Mouse (Mus musculus) C2C12 (cell line): ENCODE data around the gene Col18a1. TPM values are rescaled to one million over a fixed set of nuclear protein-coding genes. Genes with fewer than 3 reads are reported as not detected.

ENCODE experiments used
- H3K27me3 ChIP-seq: one replicate; pipeline ENCODE4 v1.6.1; 2011; ENCODE audit not compliant: control insufficient read depth, insufficient read depth, insufficient read length
- H3K36me3 ChIP-seq: one replicate; pipeline ENCODE4 v1.6.1; 2011; ENCODE audit not compliant: control insufficient read depth, insufficient read depth
- H3K4me3 ChIP-seq: one replicate; pipeline ENCODE4 v1.5.1; 2011; ENCODE audit warnings: mild to moderate bottlenecking, control low read depth; ENCODE audit not compliant: poor library complexity, insufficient read depth, severe bottlenecking
- H3K79me2 ChIP-seq: one replicate; pipeline ENCODE4 v1.6.1; 2011; ENCODE audit not compliant: control insufficient read depth, insufficient read depth
- H3K79me3 ChIP-seq: one replicate; pipeline ENCODE4 v1.6.1; 2011; ENCODE audit warnings: low read depth, control low read depth
- H3ac ChIP-seq: one replicate; pipeline ENCODE3; 2011; ENCODE audit warnings: low read depth; ENCODE audit not compliant: control insufficient read depth, insufficient read length
- CEBPB ChIP-seq: IDR thresholded peaks from one replicate; pipeline ENCODE4 v1.6.1; 2011; ENCODE audit warnings: low read depth, mild to moderate bottlenecking, control low read depth, moderate library complexity
- CTCF ChIP-seq: IDR thresholded peaks from one replicate; pipeline ENCODE4 v1.5.1; 2011; ENCODE audit not compliant: control insufficient read depth, insufficient read depth, insufficient read length
- FOSL1 ChIP-seq: IDR thresholded peaks from one replicate; pipeline ENCODE4 v1.8.0; 2011; ENCODE audit warnings: mild to moderate bottlenecking, low read length; ENCODE audit not compliant: poor library complexity, insufficient read depth, severe bottlenecking
- MAX ChIP-seq: IDR thresholded peaks from one replicate; pipeline ENCODE4 v1.6.1; 2011; ENCODE audit warnings: mild to moderate bottlenecking, control low read depth
- MYOD1 ChIP-seq: IDR thresholded peaks from one replicate; pipeline ENCODE4 v1.6.1; 2011; ENCODE audit warnings: low read depth; ENCODE audit not compliant: control insufficient read depth, insufficient read length
- MYOG ChIP-seq: IDR thresholded peaks from one replicate; pipeline ENCODE4 v1.6.1; 2011; ENCODE audit not compliant: control insufficient read depth, insufficient read length; ENCODE audit errors: extremely low read depth
- USF1 ChIP-seq: IDR thresholded peaks from one replicate; pipeline ENCODE4 v1.6.1; 2011; ENCODE audit warnings: low read depth, mild to moderate bottlenecking, control low read depth, moderate library complexity
- polyA plus RNA-seq: library from polyadenylated mRNA; unstranded; fragments of >200 nt; fragmentation: generic; extraction: Trizol; gene quantifications from one replicate; pipeline ENCODE4 v1.2.1, GENCODE M21; 2012; ENCODE audit warnings: missing spikeins

Gene Col18a1
- polyA plus RNA-seq, 1 experiment: 177 TPM

GRCm38 (mm10) chr10:77016499-77016898 lies 149.8 kb downstream of the Col18a1 start:
- Histone ChIP-seq H3K27me3 (no peaks in the 10 kb centered on the region), H3K79me3 (no peaks in the 10 kb centered on the region), H3ac (no peak overlapping the region), H3K79me2 (no peaks in the 10 kb centered on the region), H3K36me3 (no peaks in the 10 kb centered on the region), H3K4me3 (no peak overlapping the region)
- TF ChIP-seq CEBPB: no peak
- TF ChIP-seq MAX: no peak
- no peak for TF ChIP-seq MYOG
- TF ChIP-seq MYOD1: no peak
- no peak for TF ChIP-seq CTCF
- TF ChIP-seq FOSL1: no peak
- no peak for TF ChIP-seq USF1

- H3K79me2 ChIP-seq: no peaks in the 10 kb centered on the region
- TF ChIP-seq MYOG (no peak), CEBPB (peak; percentile 56)
- H3ac ChIP-seq: no peak overlapping the region
- H3K36me3 ChIP-seq: no peaks in the 10 kb centered on the region
- no peaks in the 10 kb centered on the region for H3K27me3 ChIP-seq
- no peaks in the 10 kb centered on the region for H3K79me3 ChIP-seq
- H3K4me3 ChIP-seq: no peak overlapping the region
These were observed 150.3 kb downstream of the Col18a1 start for GRCm38 (mm10) chr10:77016080-77016479.

GRCm38 (mm10) chr10:77011681-77012080 lies 154.7 kb downstream of the Col18a1 start:
- Histone ChIP-seq H3K27me3 (no peaks in the 10 kb centered on the region), H3K79me3 (no peaks in the 10 kb centered on the region), H3K79me2 (no peaks in the 10 kb centered on the region), H3K4me3 (no peak overlapping the region), H3K36me3 (no peaks in the 10 kb centered on the region), H3ac (no peak overlapping the region)
- TF ChIP-seq CTCF: no peak
- no peak for TF ChIP-seq MYOD1
- TF ChIP-seq CEBPB: no peak
- no peak for TF ChIP-seq USF1
- no peak for TF ChIP-seq FOSL1
- no peak for TF ChIP-seq MAX
- no peak for TF ChIP-seq MYOG

- Histone ChIP-seq H3K36me3 (no peaks in the 10 kb centered on the region), H3K79me3 (no peaks in the 10 kb centered on the region), H3K79me2 (no peaks in the 10 kb centered on the region), H3ac (no peak overlapping the region), H3K4me3 (no peak overlapping the region), H3K27me3 (no peaks in the 10 kb centered on the region)
- TF ChIP-seq USF1 (no peak), MAX (no peak), FOSL1 (no peak), CTCF (no peak), MYOD1 (no peak), CEBPB (no peak), MYOG (no peak)
These were observed 157.7 kb downstream of the Col18a1 start for GRCm38 (mm10) chr10:77008698-77009097.

GRCm38 (mm10) chr10:77008109-77008561 lies 158.2 kb downstream of the Col18a1 start:
- no peak overlapping the region for H3ac ChIP-seq
- no peaks in the 10 kb centered on the region for H3K79me2 ChIP-seq
- no peak overlapping the region for H3K4me3 ChIP-seq

GRCm38 (mm10) chr10:77007433-77008108 lies 158.8 kb downstream of the Col18a1 start:
- no peak for TF ChIP-seq FOSL1
- TF ChIP-seq MYOD1: no peak
- TF ChIP-seq MAX: no peak
- no peak for TF ChIP-seq CTCF
- no peak for TF ChIP-seq MYOG
- TF ChIP-seq USF1: no peak
- H3K36me3 ChIP-seq: no peaks in the 10 kb centered on the region
- H3K27me3 ChIP-seq: no peaks in the 10 kb centered on the region
- H3K4me3 ChIP-seq: no peak overlapping the region
- no peak overlapping the region for H3ac ChIP-seq
- H3K79me2 ChIP-seq: no peaks in the 10 kb centered on the region
- no peaks in the 10 kb centered on the region for H3K79me3 ChIP-seq

More at GRCm38 (mm10) chr10:77008109-77008561, 158.2 kb downstream of the Col18a1 start:
- no peak for TF ChIP-seq CEBPB
- no peak for TF ChIP-seq USF1
- no peak for TF ChIP-seq MYOD1
- TF ChIP-seq FOSL1: no peak
- TF ChIP-seq CTCF: no peak
- no peak for TF ChIP-seq MYOG
- no peak for TF ChIP-seq MAX
- Histone ChIP-seq H3K36me3 (no peaks in the 10 kb centered on the region), H3K27me3 (no peaks in the 10 kb centered on the region), H3K79me3 (no peaks in the 10 kb centered on the region)
